Mouse (Mus musculus) lung, postnatal 0 days (tissue): Measurements from ENCODE around the gene Ntn4.

ENCODE experiments used
- CTCF ChIP-seq: IDR thresholded peaks from 2 replicates; pipeline ENCODE4 v1.5.1; 2016; ENCODE audit warnings: antibody characterized with exemption, mild to moderate bottlenecking
- EP300 ChIP-seq: IDR thresholded peaks from 2 replicates; pipeline ENCODE4 v1.6.1; 2016; ENCODE audit warnings: antibody characterized with exemption, mild to moderate bottlenecking, control low read depth

DNA sequence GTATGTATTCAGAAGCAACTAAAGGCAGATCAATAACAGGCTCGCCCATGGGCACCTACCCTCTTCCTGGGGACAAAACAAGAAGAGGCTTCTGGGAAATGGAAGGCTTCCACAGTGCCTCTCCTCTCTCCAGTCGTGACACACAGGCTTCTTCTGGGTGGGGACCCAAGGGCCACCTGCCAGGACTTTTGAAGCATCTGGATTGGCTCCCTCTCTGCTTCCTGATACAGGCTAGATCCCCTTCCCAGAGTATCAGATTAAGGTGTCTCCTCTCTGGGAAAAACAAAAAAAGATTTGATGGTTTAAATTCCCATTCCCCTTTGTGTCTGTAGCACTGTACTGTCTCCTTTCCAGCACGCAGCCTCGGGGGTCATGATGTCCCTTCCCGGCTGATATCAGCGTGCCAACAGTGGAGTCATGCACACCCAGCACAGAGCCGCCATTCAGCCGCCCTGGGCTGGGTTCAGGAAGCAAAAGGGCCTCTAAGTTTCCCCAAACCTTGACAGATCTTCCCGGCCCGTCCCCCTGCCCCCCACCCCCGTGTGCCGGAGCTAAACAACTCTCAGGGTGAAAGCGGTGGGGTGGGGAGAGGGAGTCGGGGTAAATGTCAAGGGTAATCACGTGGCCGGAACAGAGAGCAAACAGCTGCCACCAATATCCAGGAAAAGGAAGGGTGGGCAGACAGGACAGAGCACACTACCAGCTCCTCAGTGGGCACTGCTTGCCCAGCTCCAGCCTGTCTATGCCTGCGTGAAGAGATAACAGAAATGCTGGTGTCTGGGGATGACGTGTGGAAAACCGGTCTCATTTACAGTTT, 38.9 kb downstream of the Ntn4 start:
- no peak for TF ChIP-seq CTCF
- TF ChIP-seq EP300: peak; percentile 68
